Mouse (Mus musculus) bone marrow, adult 2 months (tissue): ENCODE results near the gene Dld.

Experiments used
- CTCF ChIP-seq: fragments of 200-500 bp; IDR thresholded peaks from 2 replicates; pipeline ENCODE4 v1.5.1; 2011; ENCODE audit warnings: low read length, control low read depth; ENCODE audit not compliant: control insufficient read depth, insufficient read depth
- POLR2A ChIP-seq: fragments of 200-500 bp; IDR thresholded peaks from 2 replicates; pipeline ENCODE4 v1.6.1; 2011; ENCODE audit warnings: low read depth, mild to moderate bottlenecking, control low read depth, low read length, borderline replicate concordance; ENCODE audit not compliant: control insufficient read depth

DNA sequence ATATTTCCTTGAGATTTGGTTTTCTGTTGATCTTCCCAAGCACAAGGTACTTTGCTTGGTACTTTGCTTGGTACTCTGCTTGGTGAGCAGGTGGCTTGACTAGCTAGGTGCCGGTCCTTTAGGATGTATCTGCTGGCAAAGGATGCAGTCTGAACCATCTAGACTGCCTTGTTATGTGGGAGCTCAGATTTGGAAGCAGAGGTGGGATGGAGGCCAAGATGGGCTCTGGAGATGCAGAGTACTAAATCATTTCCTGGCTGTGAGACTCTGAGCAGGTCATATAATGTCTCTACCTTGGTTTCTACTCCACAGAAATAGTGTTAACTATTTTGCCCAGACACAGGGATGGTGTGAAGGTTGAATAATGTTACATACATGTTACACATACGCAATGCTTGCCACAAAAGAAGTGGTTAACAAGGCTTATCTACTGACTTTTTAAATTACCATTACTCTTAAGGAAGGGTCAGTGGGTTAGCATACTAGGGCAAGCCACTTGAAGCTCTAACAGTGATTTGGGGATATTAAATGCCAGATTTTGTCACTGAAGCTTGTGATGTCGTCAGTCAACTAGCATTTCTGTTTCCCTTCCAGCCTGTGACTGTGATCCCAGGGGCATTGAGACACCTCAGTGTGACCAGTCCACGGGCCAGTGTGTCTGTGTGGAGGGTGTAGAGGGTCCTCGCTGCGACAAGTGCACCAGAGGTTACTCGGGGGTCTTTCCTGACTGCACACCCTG is 33.4 kb downstream of the Dld start:
- TF ChIP-seq CTCF (no peak), POLR2A (no peak)
